Mouse (Mus musculus) CH12.LX (cell line): ENCODE data around the gene Thrb. TPM values are rescaled to one million over a fixed set of nuclear protein-coding genes. Genes with fewer than 3 reads are reported as not detected.

Experiments
- DNase-seq: peaks from one replicate; pipeline ENCODE4 v3.0.0-alpha.2; 2013; ENCODE audit errors: extremely low read depth
- H3K27ac ChIP-seq: 2 replicates; pipeline ENCODE4 v1.5.1; 2012; ENCODE audit warnings: low read depth, mild to moderate bottlenecking, control low read depth, moderate library complexity; ENCODE audit not compliant: insufficient read depth
- H3K27me3 ChIP-seq: replicated peaks from 2 replicates; pipeline ENCODE3; 2012; ENCODE audit warnings: inconsistent platforms
- H3K36me3 ChIP-seq, 2 experiments: replicated peaks in 1 of 2; 2 replicates each; pipeline versions ENCODE3 to v1.6.1; 2012; ENCODE audit warnings: inconsistent platforms in 1 of 2, low read length in 1 of 2, mild to moderate bottlenecking in 1 of 2, mixed read lengths in 1 of 2, moderate library complexity in 1 of 2; ENCODE audit not compliant: control insufficient read depth in 1 of 2, insufficient read depth in 1 of 2
- H3K4me1 ChIP-seq, 2 experiments: 2 replicates each; pipeline ENCODE4 v1.6.1; 2012; ENCODE audit warnings: inconsistent platforms in 1 of 2, moderate library complexity in 1 of 2; ENCODE audit not compliant: insufficient read depth in 2 of 2, control insufficient read depth in 1 of 2
- H3K4me2 ChIP-seq: 2 replicates; pipeline ENCODE4 v1.6.1; 2012; ENCODE audit warnings: low read depth, mild to moderate bottlenecking, control low read depth; ENCODE audit not compliant: poor library complexity, insufficient read depth, severe bottlenecking
- H3K4me3 ChIP-seq, 3 experiments: fragments of 150-350 bp in 1 of 3; sonication (generic) in 1 of 3; replicated peaks in 1 of 3; 2 replicates each; pipeline versions ENCODE3 to v1.5.1; 2011 to 2012; ENCODE audit warnings: low read depth in 2 of 3, low read length in 2 of 3, mild to moderate bottlenecking in 2 of 3, moderate library complexity in 2 of 3, control low read depth in 1 of 3, improper control_type of control experiment in 1 of 3, inconsistent platforms in 1 of 3, mixed read lengths in 1 of 3; ENCODE audit not compliant: poor library complexity in 1 of 3
- H3K79me2 ChIP-seq: replicated peaks from 2 replicates; pipeline ENCODE4 v1.6.1; 2012; ENCODE audit warnings: mild to moderate bottlenecking, moderate library complexity; ENCODE audit not compliant: control insufficient read depth, poor library complexity, insufficient read depth, severe bottlenecking; ENCODE audit errors: extremely low read depth
- H3K9ac ChIP-seq: 2 replicates; pipeline ENCODE4 v1.6.1; 2012; ENCODE audit warnings: low read depth, mild to moderate bottlenecking, control low read depth, moderate library complexity; ENCODE audit not compliant: insufficient read depth
- H3K9me3 ChIP-seq: replicated peaks from 2 replicates; pipeline ENCODE3; 2012; ENCODE audit warnings: low read length, inconsistent platforms, mixed read lengths
- BHLHE40 ChIP-seq: IDR thresholded peaks from 2 replicates; pipeline ENCODE4 v1.6.1; 2011; ENCODE audit warnings: mild to moderate bottlenecking, low read depth, low read length, improper control_type of control experiment
- CHD1 ChIP-seq: IDR thresholded peaks from 2 replicates; pipeline ENCODE4 v1.6.1; 2012; ENCODE audit warnings: low read depth, low read length, improper control_type of control experiment, inconsistent platforms
- CTCF ChIP-seq, 2 experiments: IDR thresholded peaks in 1 of 2; conservative IDR thresholded peaks in 1 of 2; 2 replicates each; pipeline ENCODE4 v1.5.1; 2011 to 2012; ENCODE audit warnings: low read depth in 2 of 2, low read length in 2 of 2, improper control_type of control experiment in 1 of 2, inconsistent platforms in 1 of 2, mild to moderate bottlenecking in 1 of 2, moderate library complexity in 1 of 2
- E2F4 ChIP-seq: IDR thresholded peaks from 2 replicates; pipeline ENCODE4 v1.6.1; 2011; ENCODE audit warnings: low read depth, low read length, improper control_type of control experiment; ENCODE audit not compliant: insufficient replicate concordance
- EP300 ChIP-seq: IDR thresholded peaks from 2 replicates; pipeline ENCODE4 v1.6.1; 2011; ENCODE audit warnings: low read length, improper control_type of control experiment
- ETS1 ChIP-seq: conservative IDR thresholded peaks from 2 replicates; pipeline ENCODE4 v1.6.1; 2012; ENCODE audit warnings: low read depth, mild to moderate bottlenecking, inconsistent platforms, low read length, improper control_type of control experiment, moderate library complexity
- GABPA ChIP-seq: IDR thresholded peaks from 2 replicates; pipeline ENCODE4 v1.6.1; 2012; ENCODE audit warnings: low read depth, low read length, improper control_type of control experiment, inconsistent platforms; ENCODE audit not compliant: insufficient replicate concordance
- HCFC1 ChIP-seq: IDR thresholded peaks from 2 replicates; pipeline ENCODE4 v1.6.1; 2012; ENCODE audit warnings: low read depth, mild to moderate bottlenecking, inconsistent platforms, low read length, improper control_type of control experiment
- IRF4 ChIP-seq: IDR thresholded peaks from 2 replicates; pipeline ENCODE4 v1.6.1; 2014; ENCODE audit warnings: low read depth, mild to moderate bottlenecking, inconsistent platforms, low read length, improper control_type of control experiment
- JUND ChIP-seq: conservative IDR thresholded peaks from 2 replicates; pipeline ENCODE4 v1.6.1; 2011; ENCODE audit warnings: low read depth, low read length, improper control_type of control experiment
- KAT2A ChIP-seq: IDR thresholded peaks from 2 replicates; pipeline ENCODE4 v1.6.1; 2012; ENCODE audit warnings: low read length, improper control_type of control experiment, inconsistent platforms; ENCODE audit not compliant: insufficient replicate concordance
- MAZ ChIP-seq: IDR thresholded peaks from 2 replicates; pipeline ENCODE4 v1.6.1; 2012; ENCODE audit warnings: low read depth, mild to moderate bottlenecking, inconsistent platforms, low read length, improper control_type of control experiment, moderate library complexity
- MYC ChIP-seq: IDR thresholded peaks from 2 replicates; pipeline ENCODE4 v1.6.1; 2011; ENCODE audit warnings: low read depth, mild to moderate bottlenecking, improper control_type of control experiment, low read length
- NELFE ChIP-seq: IDR thresholded peaks from 2 replicates; pipeline ENCODE4 v1.6.1; 2011; ENCODE audit warnings: low read depth, low read length, improper control_type of control experiment
- NRF1 ChIP-seq: IDR thresholded peaks from 2 replicates; pipeline ENCODE4 v1.6.1; 2014; ENCODE audit warnings: low read depth, mild to moderate bottlenecking, inconsistent platforms, low read length, improper control_type of control experiment, moderate library complexity
- PAX5 ChIP-seq: IDR thresholded peaks from 2 replicates; pipeline ENCODE4 v1.6.1; 2012; ENCODE audit warnings: low read length, inconsistent platforms, mixed read lengths
- POLR2A ChIP-seq: IDR thresholded peaks from 2 replicates; pipeline ENCODE4 v1.6.1; 2011; ENCODE audit warnings: low read depth, mild to moderate bottlenecking, improper control_type of control experiment, low read length
- POLR2AphosphoS2 ChIP-seq: IDR thresholded peaks from 2 replicates; pipeline ENCODE4 v1.6.1; 2011; ENCODE audit warnings: low read depth, low read length, improper control_type of control experiment
- RAD21 ChIP-seq: IDR thresholded peaks from 2 replicates; pipeline ENCODE4 v1.6.1; 2011; ENCODE audit warnings: low read depth, mild to moderate bottlenecking, low read length, improper control_type of control experiment, moderate library complexity
- RCOR1 ChIP-seq: conservative IDR thresholded peaks from 2 replicates; pipeline ENCODE4 v1.6.1; 2012; ENCODE audit warnings: low read depth, mild to moderate bottlenecking, inconsistent platforms, low read length, improper control_type of control experiment
- SIN3A ChIP-seq: IDR thresholded peaks from 2 replicates; pipeline ENCODE4 v1.6.1; 2012; ENCODE audit warnings: low read length, improper control_type of control experiment, inconsistent platforms
- SMC3 ChIP-seq: IDR thresholded peaks from 2 replicates; pipeline ENCODE4 v1.6.1; 2011; ENCODE audit warnings: low read depth, low read length, improper control_type of control experiment
- TBP ChIP-seq: conservative IDR thresholded peaks from 2 replicates; pipeline ENCODE4 v1.6.1; 2011; ENCODE audit warnings: low read depth, low read length, improper control_type of control experiment
- TCF12 ChIP-seq: IDR thresholded peaks from 2 replicates; pipeline ENCODE4 v1.6.1; 2014; ENCODE audit warnings: low read depth, mild to moderate bottlenecking, inconsistent platforms, low read length, improper control_type of control experiment
- UBTF ChIP-seq: IDR thresholded peaks from 2 replicates; pipeline ENCODE4 v1.6.1; 2012; ENCODE audit warnings: low read depth, mild to moderate bottlenecking, inconsistent platforms, low read length, improper control_type of control experiment, moderate library complexity
- USF2 ChIP-seq: conservative IDR thresholded peaks from 2 replicates; pipeline ENCODE4 v1.6.1; 2011; ENCODE audit warnings: low read depth, low read length, improper control_type of control experiment
- ZC3H11A ChIP-seq: IDR thresholded peaks from 2 replicates; pipeline ENCODE4 v1.6.1; 2012; ENCODE audit warnings: low read depth, mild to moderate bottlenecking, inconsistent platforms, low read length, improper control_type of control experiment
- ZKSCAN1 ChIP-seq: IDR thresholded peaks from 2 replicates; pipeline ENCODE4 v1.6.1; 2012; ENCODE audit warnings: low read depth, inconsistent platforms, low read length, improper control_type of control experiment, borderline replicate concordance
- ZMIZ1 ChIP-seq: IDR thresholded peaks from 2 replicates; pipeline ENCODE4 v1.6.1; 2012; ENCODE audit warnings: low read depth, mild to moderate bottlenecking, inconsistent platforms, low read length, improper control_type of control experiment
- ZNF384 ChIP-seq: IDR thresholded peaks from 2 replicates; pipeline ENCODE4 v1.6.1; 2012; ENCODE audit warnings: low read depth, low read length, improper control_type of control experiment, inconsistent platforms
- dilution Hi-C: fragments of 300-500 bp; cut with MboI; formaldehyde crosslinking; loops from 2 replicates; pipeline ENCODE4 v1.14.3; 2020; ENCODE audit warnings: low sequenced_read_pairs; ENCODE audit not compliant: extremely low pct_unique_long_range_greater_than_20kb, extremely low pct_ligation_motif_present
- in situ Hi-C: fragments of 300-500 bp; cut with MboI; formaldehyde crosslinking; loops from 3 replicates; pipeline ENCODE4 v1.14.3; 2019; ENCODE audit warnings: low sequenced_read_pairs, low pct_ligation_motif_present, low pct_unique_long_range_greater_than_20kb, mixed read lengths
- polyA plus RNA-seq: library from polyadenylated mRNA; unstranded; fragments of >175 nt; gene quantifications from 2 replicates; pipeline ENCODE4 v1.2.1, GENCODE M21; 2012; ENCODE audit warnings: low read depth; ENCODE audit not compliant: insufficient read length
- total RNA-seq, 2 experiments: library from RNA; depleted of rRNA; stranded (reverse); fragments of 300-350 nt in 1 of 2; fragments of >200 nt in 1 of 2; gene quantifications; 2 replicates each; pipeline ENCODE4 v1.2.3; 2012 to 2014

Gene Thrb
- total and polyA plus RNA-seq, 3 experiments = 0.56 to 1.6 (median 0.60) TPM

DNA sequence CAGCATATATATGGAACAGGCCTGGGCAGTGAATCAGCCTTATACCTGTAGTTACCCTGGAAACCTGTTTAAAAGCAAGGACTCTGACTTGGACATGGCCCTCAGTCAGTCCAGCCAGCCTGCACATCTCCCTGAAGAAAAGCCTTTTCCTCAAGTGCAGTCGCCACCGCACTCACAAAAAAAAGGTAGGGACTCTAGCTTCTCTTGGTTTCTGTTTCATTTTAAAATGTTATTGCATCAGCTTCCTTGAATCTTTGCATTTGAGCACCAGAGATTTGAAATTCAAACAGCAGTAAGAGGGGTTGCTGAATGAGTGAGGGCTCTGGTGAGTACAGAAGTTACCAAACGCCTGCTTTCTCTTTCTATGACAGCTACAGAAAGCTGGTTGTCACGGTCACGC lies 322.0 kb downstream of the Thrb start:
- peak; percentile 63 for DNase-seq
- dilution Hi-C loops (no loop called here), in situ Hi-C loops (no loop called here)
- no peaks in the 10 kb centered on the region for H3K27me3 ChIP-seq
- TF ChIP-seq BHLHE40 = peak; percentile 46; the same call in 1 of the 2 replicates
- TF ChIP-seq KAT2A = no peak
- TF ChIP-seq TBP = peak; percentile 72
- TF ChIP-seq E2F4 = no peak
- no peak for TF ChIP-seq ZC3H11A
- TF ChIP-seq GABPA = no peak
- TF ChIP-seq TCF12 = peak; percentile 52; the same call in 1 of the 2 replicates
- TF ChIP-seq JUND = peak; percentile 36; the same call in 1 of the 2 replicates
- no peak for TF ChIP-seq RAD21
- TF ChIP-seq NELFE = peak; percentile 31; the same call in 1 of the 2 replicates
- TF ChIP-seq IRF4 = peak; percentile 79
- TF ChIP-seq USF2 = no peak
- no peak for TF ChIP-seq POLR2AphosphoS2
- TF ChIP-seq SIN3A = peak; percentile 71
- TF ChIP-seq ETS1 = peak; percentile 85
- TF ChIP-seq ZMIZ1 = no peak
- TF ChIP-seq PAX5 = no peak
- TF ChIP-seq UBTF = no peak
- TF ChIP-seq EP300 = peak; percentile 62
- TF ChIP-seq HCFC1 = peak; percentile 52
- TF ChIP-seq CHD1 = 0 out of 2 replicates have a peak, but pooled peaks have one; percentile 8
- TF ChIP-seq NRF1 = 0 out of 2 replicates have a peak, but pooled peaks have one; percentile 12
- TF ChIP-seq POLR2A = peak; percentile 48; the same call in 1 of the 2 replicates
- no peak for TF ChIP-seq RCOR1
- no peak for TF ChIP-seq MAZ
- TF ChIP-seq SMC3 = no peak
- TF ChIP-seq MYC = peak; percentile 48; the same call in 1 of the 2 replicates
- TF ChIP-seq ZKSCAN1 = no peak
- TF ChIP-seq CTCF (conservative IDR thresholded peaks at IDR 0.05 in 1 of 2, IDR thresholded peaks at IDR 0.05 in 1 of 2; ENCODE audit: low read depth in 2 of 2, low read length in 2 of 2) = no peak
- TF ChIP-seq ZNF384 = peak; percentile 84
- peak overlapping the region; percentile 76 for H3K4me2 ChIP-seq
- no peaks in the 10 kb centered on the region for H3K79me2 ChIP-seq
- H3K36me3 ChIP-seq = no peaks in the 10 kb centered on the region
- H3K9ac ChIP-seq = peak overlapping the region; percentile 52
- H3K9me3 ChIP-seq = no peaks in the 10 kb centered on the region
- H3K27ac ChIP-seq = peak overlapping the region; percentile 76
- peak overlapping the region; percentile 46 to 60 (median 50) for H3K4me3 ChIP-seq
- peaks cover 9 to 22% of the 10 kb centered on the region in 2 experiments for H3K4me1 ChIP-seq
